Mouse (Mus musculus) hindbrain, embryonic 13.5 days (tissue): Measurements from ENCODE around the gene Kat2a. TPM values are rescaled to one million over a fixed set of nuclear protein-coding genes. Genes with fewer than 3 reads are reported as not detected.

ENCODE experiments used
- ATAC-seq: fragments of 200-750 bp; cut with Nextera tagmentation; 2 replicates; pipeline ENCODE4 v1.8.0; 2017; ENCODE audit warnings: moderate TSS enrichment; ENCODE audit not compliant: low FRiP score
- H3K27ac ChIP-seq: fragments of 300-500 bp; sonication (generic); 2 replicates; pipeline ENCODE4 v1.5.1; 2015; ENCODE audit warnings: inconsistent platforms, mild to moderate bottlenecking, moderate library complexity
- H3K27me3 ChIP-seq: fragments of 300-500 bp; sonication (generic); 2 replicates; pipeline ENCODE4 v1.6.1; 2015; ENCODE audit warnings: mild to moderate bottlenecking, inconsistent platforms
- H3K36me3 ChIP-seq: fragments of 300-500 bp; sonication (generic); 2 replicates; pipeline ENCODE4 v1.6.1; 2015; ENCODE audit warnings: mild to moderate bottlenecking, inconsistent platforms
- H3K4me1 ChIP-seq: fragments of 300-500 bp; sonication (generic); replicated peaks from 2 replicates; pipeline ENCODE4 v1.6.1; 2015; ENCODE audit warnings: inconsistent platforms
- H3K4me2 ChIP-seq: fragments of 300-500 bp; sonication (generic); 2 replicates; pipeline ENCODE4 v1.6.1; 2015; ENCODE audit warnings: inconsistent platforms, mild to moderate bottlenecking, moderate library complexity
- H3K4me3 ChIP-seq: fragments of 300-500 bp; sonication (generic); 2 replicates; pipeline ENCODE4 v1.5.1; 2015; ENCODE audit warnings: mild to moderate bottlenecking, inconsistent platforms
- H3K9ac ChIP-seq: fragments of 300-500 bp; sonication (generic); 2 replicates; pipeline ENCODE4 v1.6.1; 2015; ENCODE audit warnings: mild to moderate bottlenecking, inconsistent platforms
- H3K9me3 ChIP-seq: fragments of 300-500 bp; sonication (generic); 2 replicates; pipeline ENCODE4 v1.6.1; 2016; ENCODE audit warnings: inconsistent platforms
- WGBS: fragments of 180-500 bp; shearing (Covaris S2); methylation state at CpG from one replicate; pipeline ENCODE4 v1.1.7; 2015; 5-methylcytosine and 5-hydroxymethylcytosine counted together
- polyA plus RNA-seq: library from polyadenylated mRNA; unstranded; fragments of >200 nt; fragmentation: Nextera tagmentation; extraction: Ambion mirVana; gene quantifications from 2 replicates; pipeline ENCODE4 v1.2.1, GENCODE M21; 2015

Gene Kat2a
- polyA plus RNA-seq, 1 experiment from 2014 or later: 47.4 TPM

DNA sequence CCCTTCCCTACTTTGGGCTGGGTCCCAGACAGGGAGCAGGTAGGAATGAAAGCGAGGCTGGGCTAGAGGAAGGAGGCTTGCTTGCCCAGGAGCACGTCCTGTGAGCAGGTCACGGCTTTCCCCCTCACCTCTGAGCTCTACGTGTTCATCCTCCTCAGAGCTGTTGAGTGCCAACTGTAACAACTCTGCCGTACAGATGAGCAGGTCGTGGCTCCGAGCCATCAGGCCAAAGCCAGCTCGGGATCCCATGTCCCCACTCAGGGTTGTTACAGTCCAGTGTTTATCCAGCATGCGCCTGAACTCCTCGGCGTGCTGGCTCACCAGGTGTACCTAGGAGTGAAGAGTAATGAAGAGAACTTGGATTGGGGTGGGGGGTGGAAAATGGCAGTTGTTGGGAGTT, 8.9 kb downstream of the Kat2a start:
- H3K36me3 ChIP-seq: peaks cover 41% of the 10 kb centered on the region
- ATAC-seq: no peak
- no peak overlapping the region for H3K9ac ChIP-seq
- 67% methylated on average over 11 of the region's 11 CpGs for WGBS
- peaks cover 10% of the 10 kb centered on the region for H3K4me1 ChIP-seq
- H3K4me2 ChIP-seq: no peak overlapping the region
- peaks cover 14% of the 10 kb centered on the region; the same call in 1 of the 2 replicates for H3K27me3 ChIP-seq
- no peak overlapping the region for H3K4me3 ChIP-seq
- no peak overlapping the region for H3K27ac ChIP-seq
- no peaks in the 10 kb centered on the region for H3K9me3 ChIP-seq

DNA sequence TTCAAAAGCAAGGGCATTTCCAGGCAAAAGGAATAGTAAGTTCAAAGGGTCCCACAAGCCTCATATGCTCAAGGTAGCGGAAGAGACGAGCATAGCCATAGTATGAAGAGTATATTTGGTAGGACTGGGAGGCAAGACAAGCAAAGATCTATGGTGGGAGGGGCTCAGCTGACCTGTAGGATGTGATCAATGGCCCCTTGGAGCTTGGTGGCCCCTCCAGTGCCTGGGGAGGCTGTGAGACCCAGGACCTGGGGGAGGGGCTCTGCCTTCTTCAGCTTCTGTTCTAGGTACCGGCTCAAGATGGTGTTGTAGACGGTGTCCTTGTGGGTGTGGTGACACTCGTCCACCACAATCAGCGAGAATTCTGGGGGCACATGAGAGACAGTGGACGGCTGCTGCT, 9.4 kb downstream of the Kat2a start:
- Histone ChIP-seq H3K36me3 (peaks cover 37% of the 10 kb centered on the region), H3K4me2 (no peak overlapping the region)
- WGBS: 52% methylated on average over 7 of the region's 7 CpGs

DNA sequence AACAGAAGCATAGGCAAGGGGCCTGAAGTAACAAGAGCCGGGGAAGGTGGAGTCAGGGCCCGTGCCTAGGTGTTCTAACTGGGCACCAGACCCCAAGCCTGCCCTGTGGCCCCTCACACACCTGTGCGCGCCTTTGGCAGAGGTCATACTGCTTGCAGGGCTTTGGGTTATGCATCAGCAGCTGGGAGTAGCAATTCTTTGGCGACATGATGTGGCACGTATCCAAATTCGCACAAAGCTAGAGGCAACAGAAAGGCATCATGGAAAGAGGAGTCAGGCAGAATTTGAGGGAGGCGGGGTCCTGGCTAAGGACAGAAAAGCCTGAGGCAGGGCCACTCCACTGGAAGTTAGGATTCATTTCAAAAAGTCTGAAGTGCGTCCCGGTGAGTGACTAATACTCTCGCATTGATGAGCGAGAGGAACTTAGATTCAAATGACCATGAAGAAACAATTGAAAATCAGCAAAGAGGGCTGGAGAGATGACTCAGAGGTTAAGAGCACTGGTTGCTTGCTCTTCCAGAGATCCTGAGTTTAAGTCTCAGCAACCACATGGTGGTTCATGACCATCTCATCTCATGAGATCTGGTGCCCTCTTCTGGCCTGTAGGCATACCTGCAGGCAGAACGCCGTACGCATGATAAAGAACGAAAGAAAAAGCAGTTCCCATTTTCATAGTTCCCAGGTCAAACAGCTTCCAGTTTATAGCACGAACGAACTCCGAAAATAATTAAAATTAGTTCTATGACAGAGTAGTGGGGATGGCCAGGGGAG, 10.0 kb downstream of the Kat2a start:
- Histone ChIP-seq H3K4me1 (peaks cover 10% of the 10 kb centered on the region), H3K27ac (no peak overlapping the region), H3K9me3 (no peaks in the 10 kb centered on the region), H3K9ac (no peak overlapping the region), H3K36me3 (peaks cover 30% of the 10 kb centered on the region), H3K4me2 (no peak overlapping the region), H3K27me3 (peaks cover 14% of the 10 kb centered on the region; the same call in 1 of the 2 replicates), H3K4me3 (no peak overlapping the region)
- ATAC-seq: 0 out of 2 replicates have a peak, but pooled peaks have one; percentile 52
- 40% methylated on average over 19 of the region's 19 CpGs for WGBS

More for the DNA sequence above, 9.4 kb downstream of the Kat2a start:
- peak; percentile 7; the same call in 1 of the 2 replicates for ATAC-seq
- peaks cover 14% of the 10 kb centered on the region; the same call in 1 of the 2 replicates for H3K27me3 ChIP-seq
- no peak overlapping the region for H3K9ac ChIP-seq
- H3K27ac ChIP-seq: no peak overlapping the region
- H3K4me3 ChIP-seq: no peak overlapping the region
- no peaks in the 10 kb centered on the region for H3K9me3 ChIP-seq
- H3K4me1 ChIP-seq: peaks cover 10% of the 10 kb centered on the region

DNA sequence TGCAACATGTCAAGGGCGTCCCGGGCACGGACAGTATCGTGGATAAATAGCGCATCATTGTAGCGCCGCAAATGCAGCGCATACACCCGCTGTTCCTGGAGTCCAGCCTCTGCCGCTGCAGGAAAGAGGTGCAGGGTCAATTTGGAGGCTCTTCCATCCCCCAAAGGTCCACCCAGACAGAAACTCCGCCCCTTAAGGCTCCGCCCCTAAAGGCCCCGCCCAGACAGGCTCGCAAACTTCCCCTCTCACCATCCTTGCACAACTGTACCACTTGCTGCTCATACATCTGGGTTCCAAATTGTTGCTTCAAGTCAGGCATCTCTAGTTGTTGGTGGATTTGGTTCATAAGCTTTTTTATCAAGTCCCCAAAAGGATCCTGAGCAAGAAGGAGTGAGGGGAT, 11.0 kb downstream of the Kat2a start:
- peaks cover 21% of the 10 kb centered on the region for H3K36me3 ChIP-seq
- peaks cover 10% of the 10 kb centered on the region for H3K4me1 ChIP-seq
- H3K27ac ChIP-seq: no peak overlapping the region
- WGBS: 5% methylated on average over 14 of the region's 14 CpGs
- peak overlapping the region; percentile 34 for H3K4me2 ChIP-seq
- peaks cover 14% of the 10 kb centered on the region; the same call in 1 of the 2 replicates for H3K27me3 ChIP-seq
- H3K4me3 ChIP-seq: 0 out of 2 replicates have a peak overlapping the region, but pooled peaks have one; percentile 20
- no peaks in the 10 kb centered on the region for H3K9me3 ChIP-seq
- ATAC-seq: no peak
- peak overlapping the region; percentile 60; the same call in 1 of the 2 replicates for H3K9ac ChIP-seq

DNA sequence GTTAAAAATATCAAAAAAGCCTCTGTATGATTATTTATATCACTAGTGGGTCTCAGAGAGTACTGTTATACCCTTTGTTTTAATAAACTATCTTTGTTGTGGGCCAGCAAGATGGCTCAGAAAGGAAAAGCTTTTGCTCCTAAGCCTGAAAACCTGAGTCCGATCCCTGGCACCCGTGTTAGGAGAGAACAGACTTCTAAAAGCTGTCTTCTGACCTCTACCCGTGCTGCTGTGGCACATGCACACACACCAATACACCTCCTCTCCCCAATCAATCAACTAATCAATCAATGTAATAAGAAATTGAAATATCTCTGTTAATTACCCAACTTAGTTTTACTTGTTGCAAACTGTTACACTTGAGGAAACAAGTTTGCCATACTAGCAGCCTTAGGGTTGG, 11.6 kb downstream of the Kat2a start:
- no peak overlapping the region; the same call in 1 of the 2 replicates for H3K4me2 ChIP-seq
- ATAC-seq: no peak
- no peaks in the 10 kb centered on the region for H3K9me3 ChIP-seq
- H3K27me3 ChIP-seq: peaks cover 14% of the 10 kb centered on the region; the same call in 1 of the 2 replicates
- peaks cover 10% of the 10 kb centered on the region for H3K4me1 ChIP-seq
- 76% methylated on average over 3 of the region's 3 CpGs for WGBS
- H3K9ac ChIP-seq: no peak overlapping the region
- no peak overlapping the region for H3K4me3 ChIP-seq
- no peak overlapping the region for H3K27ac ChIP-seq
- H3K36me3 ChIP-seq: peaks cover 15% of the 10 kb centered on the region

DNA sequence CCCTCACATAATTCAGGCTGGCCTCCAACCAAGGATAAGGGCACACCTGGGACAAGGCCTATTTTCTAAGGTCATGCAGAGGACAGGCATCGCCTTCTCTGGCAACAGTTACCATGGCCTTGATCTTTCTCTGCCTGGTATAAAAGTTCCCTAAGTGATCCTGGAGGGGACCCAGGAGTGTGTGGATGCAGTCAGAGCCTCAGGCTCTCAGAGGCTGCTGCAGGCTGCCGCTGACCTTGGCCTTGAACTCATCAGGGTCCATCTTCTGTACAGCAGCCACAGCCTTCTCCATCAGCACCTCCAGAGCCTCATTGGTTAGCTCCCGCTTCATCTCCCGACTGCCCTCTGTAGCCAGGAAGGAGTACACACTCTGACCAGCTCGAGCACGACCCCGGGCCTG, 14.3 kb downstream of the Kat2a start:
- H3K4me3 ChIP-seq: no peak overlapping the region
- H3K27me3 ChIP-seq: peaks cover 20% of the 10 kb centered on the region
- no peaks in the 10 kb centered on the region for H3K36me3 ChIP-seq
- H3K9me3 ChIP-seq: no peaks in the 10 kb centered on the region
- H3K27ac ChIP-seq: no peak overlapping the region
- WGBS: 77% methylated on average over 7 of the region's 7 CpGs
- H3K9ac ChIP-seq: 0 out of 2 replicates have a peak overlapping the region, but pooled peaks have one; percentile 4
- no peak overlapping the region for H3K4me2 ChIP-seq
- no peak for ATAC-seq
- peaks cover 14% of the 10 kb centered on the region for H3K4me1 ChIP-seq

DNA sequence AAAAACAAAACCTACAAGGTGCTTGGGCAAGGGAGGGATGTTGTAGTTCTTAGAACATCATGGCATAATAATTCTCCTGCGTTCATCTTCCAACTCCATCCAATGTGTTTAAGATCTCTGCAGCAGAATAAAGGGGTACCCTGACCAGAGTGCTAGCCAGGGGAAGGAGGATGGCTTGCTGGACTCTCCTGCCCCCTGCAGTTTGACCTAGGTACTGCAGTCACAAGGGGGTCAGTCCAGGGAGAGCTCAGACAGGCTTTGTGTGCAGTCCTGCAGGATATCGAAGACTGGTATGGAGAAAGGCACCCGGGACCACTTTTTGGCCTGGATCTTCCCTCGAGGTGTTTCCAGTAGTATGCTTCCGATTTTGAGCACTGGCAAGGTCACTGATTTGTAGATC, 17.3 kb downstream of the Kat2a start:
- H3K9ac ChIP-seq: no peak overlapping the region
- no peaks in the 10 kb centered on the region for H3K36me3 ChIP-seq
- 24% methylated on average over 5 of the region's 5 CpGs for WGBS
- H3K27ac ChIP-seq: no peak overlapping the region
- H3K4me3 ChIP-seq: no peak overlapping the region
- H3K4me2 ChIP-seq: no peak overlapping the region
- peaks cover 38% of the 10 kb centered on the region for H3K27me3 ChIP-seq
- no peaks in the 10 kb centered on the region for H3K9me3 ChIP-seq
- peaks cover 18% of the 10 kb centered on the region for H3K4me1 ChIP-seq
- no peak for ATAC-seq

DNA sequence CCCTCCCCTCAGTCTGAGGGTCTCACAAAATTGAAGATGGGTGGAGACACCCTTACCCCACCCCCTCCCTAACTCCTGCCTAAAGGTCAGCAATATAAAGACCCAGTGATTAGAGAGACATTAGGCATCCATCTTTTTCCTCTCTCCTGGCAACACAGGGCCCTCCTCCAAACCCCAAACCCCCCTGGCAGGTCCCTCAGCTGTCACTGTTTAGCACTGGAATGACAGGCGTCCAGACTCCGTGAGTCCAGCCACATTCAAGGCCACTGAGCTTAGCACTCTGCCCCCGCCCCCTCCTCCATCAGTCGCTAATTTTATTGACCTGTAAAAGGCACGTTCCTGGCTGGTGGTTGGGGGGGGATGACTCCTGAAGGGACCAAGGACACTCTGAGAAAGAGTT, 19.1 kb downstream of the Kat2a start:
- 33% methylated on average over 5 of the region's 5 CpGs for WGBS
- Histone ChIP-seq H3K36me3 (no peaks in the 10 kb centered on the region), H3K9me3 (no peaks in the 10 kb centered on the region), H3K27me3 (peaks cover 41% of the 10 kb centered on the region), H3K4me2 (no peak overlapping the region), H3K27ac (no peak overlapping the region), H3K4me3 (no peak overlapping the region), H3K4me1 (peaks cover 18% of the 10 kb centered on the region), H3K9ac (no peak overlapping the region)
- no peak for ATAC-seq

DNA sequence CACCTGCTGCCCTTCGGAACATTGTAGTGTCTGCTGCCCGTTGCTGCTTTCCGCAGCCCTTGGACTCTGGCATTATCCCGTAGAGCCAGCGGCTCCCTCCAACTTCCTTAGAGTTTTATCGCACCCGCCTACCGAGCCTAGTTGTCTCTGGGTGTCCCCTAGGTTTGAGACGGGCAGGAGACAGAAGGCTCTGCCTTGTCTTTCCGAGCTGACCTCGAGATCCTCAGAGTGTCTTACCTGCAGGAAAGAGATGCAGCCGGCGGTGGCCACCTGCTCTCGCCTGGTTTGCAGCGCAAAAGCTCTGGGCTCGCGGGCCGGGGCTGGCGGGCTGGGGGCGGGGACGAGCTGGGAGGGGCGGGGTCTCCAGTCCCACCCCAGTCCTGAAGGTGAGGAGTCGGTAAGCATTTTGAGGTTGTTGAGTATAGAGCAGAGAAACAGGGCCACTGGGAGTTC, 20.1 kb downstream of the Kat2a start, which contains the start of gene Zfp385c:
Zfp385c (minus strand) TSS at position 292 of the 453 bp plus-strand sequence.
- H3K36me3 ChIP-seq: no peaks in the 10 kb centered on the region
- ATAC-seq: no peak
- H3K27me3 ChIP-seq: peaks cover 41% of the 10 kb centered on the region
- under 1% methylated on average over 23 of the region's 23 CpGs for WGBS
- H3K9ac ChIP-seq: no peak within 1 kb of the TSS
- H3K9me3 ChIP-seq: no peaks in the 10 kb centered on the region
- peak within 1 kb of the TSS; percentile 49 for H3K4me2 ChIP-seq
- peaks cover 18% of the 10 kb centered on the region for H3K4me1 ChIP-seq
- H3K27ac ChIP-seq: no peak within 1 kb of the TSS
- H3K4me3 ChIP-seq: peak within 1 kb of the TSS; percentile 22

DNA sequence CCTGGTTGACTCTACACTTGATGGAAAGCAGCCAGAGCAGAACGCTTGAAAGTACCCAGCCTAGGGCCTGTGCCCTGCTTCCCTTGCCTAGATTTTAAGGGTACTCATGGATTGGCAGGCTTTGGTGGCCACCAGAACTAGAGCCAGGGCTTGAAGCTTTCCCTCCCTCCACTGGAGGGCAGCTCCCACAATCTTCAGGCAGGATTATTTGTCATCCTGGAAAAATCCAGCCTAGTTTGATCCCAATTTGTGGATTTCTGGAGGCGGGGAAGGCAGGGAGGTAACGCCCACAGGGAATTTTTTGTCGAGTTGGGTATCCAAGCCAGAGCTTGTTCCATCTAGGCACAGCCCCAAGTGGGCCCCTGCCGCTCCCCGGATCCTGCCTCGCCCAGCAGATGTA, 21.9 kb downstream of the Kat2a start:
- no peak overlapping the region for H3K27ac ChIP-seq
- H3K27me3 ChIP-seq: peaks cover 41% of the 10 kb centered on the region
- H3K9ac ChIP-seq: no peak overlapping the region
- H3K4me3 ChIP-seq: no peak overlapping the region
- ATAC-seq: no peak
- no peak overlapping the region for H3K4me2 ChIP-seq
- H3K36me3 ChIP-seq: no peaks in the 10 kb centered on the region
- peaks cover 18% of the 10 kb centered on the region for H3K4me1 ChIP-seq
- 75% methylated on average over 7 of the region's 7 CpGs for WGBS
- H3K9me3 ChIP-seq: no peaks in the 10 kb centered on the region

DNA sequence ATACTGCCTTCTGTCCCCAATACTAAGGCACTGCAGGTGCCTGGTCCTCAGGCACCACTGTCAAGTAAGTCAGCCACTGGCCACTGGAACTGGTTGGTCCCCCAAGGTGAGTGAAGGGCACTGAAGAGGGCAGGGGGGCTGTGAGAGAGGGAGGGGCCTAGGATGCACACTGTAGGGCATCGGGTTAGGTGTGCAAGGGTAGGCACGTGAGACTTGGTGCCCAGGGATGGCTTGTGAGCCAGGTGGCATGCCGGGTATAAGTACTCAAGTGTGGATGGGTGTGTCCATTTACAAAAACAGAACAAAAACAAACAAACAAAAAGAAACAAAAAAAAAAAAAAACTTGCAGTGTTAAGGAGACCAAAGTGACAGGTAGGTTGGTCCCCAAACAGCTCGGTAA, 23.8 kb downstream of the Kat2a start:
- H3K9ac ChIP-seq: no peak overlapping the region
- H3K4me1 ChIP-seq: peaks cover 18% of the 10 kb centered on the region
- 81% methylated on average over 4 of the region's 4 CpGs for WGBS
- ATAC-seq: no peak
- H3K27ac ChIP-seq: no peak overlapping the region
- H3K4me2 ChIP-seq: no peak overlapping the region
- H3K4me3 ChIP-seq: no peak overlapping the region
- peaks cover 38% of the 10 kb centered on the region for H3K27me3 ChIP-seq
- no peaks in the 10 kb centered on the region for H3K9me3 ChIP-seq
- H3K36me3 ChIP-seq: no peaks in the 10 kb centered on the region

DNA sequence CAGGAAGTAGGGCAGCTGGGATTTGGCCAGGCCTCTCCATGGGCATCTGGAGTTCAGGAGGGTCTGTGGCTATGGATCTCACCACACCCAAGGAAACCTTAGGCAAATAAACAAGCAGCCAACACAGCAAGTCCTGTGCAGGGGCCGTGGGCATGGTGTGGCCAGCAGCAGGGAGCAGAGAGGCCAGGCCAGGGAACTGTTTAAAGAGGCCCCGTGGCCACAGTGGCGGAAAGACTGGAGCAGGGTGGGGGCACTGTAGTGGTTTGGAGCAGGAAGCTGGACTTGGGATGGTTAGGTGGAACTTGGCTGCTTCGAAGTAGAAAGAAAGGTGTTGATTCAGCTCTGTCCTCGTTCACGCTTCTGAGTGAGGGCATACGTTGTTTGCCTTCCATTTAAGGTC, 25.0 kb downstream of the Kat2a start:
- 85% methylated on average over 7 of the region's 7 CpGs for WGBS
- Histone ChIP-seq H3K27ac (no peak overlapping the region), H3K4me3 (no peak overlapping the region), H3K4me1 (peaks cover 7% of the 10 kb centered on the region), H3K4me2 (no peak overlapping the region), H3K9me3 (no peaks in the 10 kb centered on the region), H3K36me3 (no peaks in the 10 kb centered on the region), H3K27me3 (peaks cover 26% of the 10 kb centered on the region), H3K9ac (no peak overlapping the region)
- ATAC-seq: no peak

DNA sequence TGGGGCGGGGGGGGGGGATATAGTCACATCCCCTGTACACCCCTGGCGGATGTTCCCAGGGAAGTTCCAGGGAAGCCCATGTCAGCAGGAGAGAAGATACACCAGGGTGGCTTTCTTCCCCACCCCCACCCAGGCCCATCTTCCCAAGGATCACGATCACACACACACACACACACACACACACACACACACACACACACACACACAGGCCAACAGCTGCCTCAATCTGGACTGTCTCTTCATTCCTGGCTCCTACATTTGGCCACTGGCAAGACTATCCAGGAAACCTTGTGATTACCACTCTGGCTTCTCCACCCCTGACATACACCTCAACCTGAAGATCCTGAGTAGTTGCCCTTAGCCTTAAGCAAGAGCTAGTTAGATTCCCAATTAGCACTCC, 26.9 kb downstream of the Kat2a start:
- no peaks in the 10 kb centered on the region for H3K4me1 ChIP-seq
- H3K27ac ChIP-seq: no peak overlapping the region
- H3K27me3 ChIP-seq: peaks cover 7% of the 10 kb centered on the region
- H3K9me3 ChIP-seq: no peaks in the 10 kb centered on the region
- no peak overlapping the region for H3K4me3 ChIP-seq
- no peaks in the 10 kb centered on the region for H3K36me3 ChIP-seq
- H3K9ac ChIP-seq: no peak overlapping the region
- no peak for ATAC-seq
- H3K4me2 ChIP-seq: no peak overlapping the region
- 88% methylated on average over 2 of the region's 3 CpGs for WGBS
